Mouse (Mus musculus) spleen, postnatal 14 days (tissue): ENCODE measurements around the gene Actn1.
A peak's percentile ranks its signal among the peaks of the same experiment; 100 is the strongest.

Source experiments
- DNase-seq, 2 experiments: peaks; one replicate each; pipeline ENCODE4 v3.0.0; 2021 to 2022; ENCODE audit warnings: low spot score in 2 of 2

Actn1 gene

DNA sequence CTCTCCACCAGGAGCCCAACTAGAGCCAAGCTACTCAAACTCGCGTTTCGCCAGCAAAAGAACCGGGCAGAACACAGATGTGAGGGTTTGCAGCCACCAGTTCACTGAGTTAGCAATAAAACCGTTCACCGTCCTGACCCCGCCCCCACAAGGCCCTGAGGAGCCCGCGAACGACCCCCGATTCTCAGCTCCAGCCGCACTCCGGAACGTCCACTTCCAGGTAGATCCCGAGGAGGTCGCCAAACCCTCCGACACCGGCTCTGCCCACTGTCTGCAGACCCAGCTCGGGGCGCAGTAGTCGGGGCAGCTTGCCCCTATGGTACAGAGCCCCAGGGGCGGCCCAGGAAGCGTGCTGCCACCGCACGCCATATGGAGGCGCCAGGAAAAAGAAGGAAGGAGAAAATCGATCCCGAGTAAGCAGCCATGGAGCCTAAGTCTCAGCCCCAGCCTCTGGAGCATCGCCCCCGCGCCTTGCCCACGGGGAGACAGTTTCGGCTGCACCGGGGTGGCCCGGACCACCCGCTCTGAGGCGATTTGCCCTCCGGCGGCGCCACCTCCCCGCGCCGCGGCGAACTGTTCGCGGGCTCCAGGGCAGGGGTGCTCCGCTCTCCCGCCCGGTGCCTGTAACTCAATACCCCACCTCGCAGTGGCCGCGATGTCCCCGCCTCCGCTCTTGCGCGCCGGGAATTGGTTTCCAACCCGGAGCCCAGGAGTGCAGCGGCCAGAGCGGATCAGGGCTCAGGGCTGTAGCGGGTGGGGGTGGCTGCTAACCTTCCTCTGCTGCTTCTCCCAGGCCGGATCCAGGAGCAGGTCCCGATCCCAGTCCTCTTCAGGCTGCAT, 735 bp downstream of the Actn1 start:
- DNase-seq = peak; percentile 11 to 14

DNA sequence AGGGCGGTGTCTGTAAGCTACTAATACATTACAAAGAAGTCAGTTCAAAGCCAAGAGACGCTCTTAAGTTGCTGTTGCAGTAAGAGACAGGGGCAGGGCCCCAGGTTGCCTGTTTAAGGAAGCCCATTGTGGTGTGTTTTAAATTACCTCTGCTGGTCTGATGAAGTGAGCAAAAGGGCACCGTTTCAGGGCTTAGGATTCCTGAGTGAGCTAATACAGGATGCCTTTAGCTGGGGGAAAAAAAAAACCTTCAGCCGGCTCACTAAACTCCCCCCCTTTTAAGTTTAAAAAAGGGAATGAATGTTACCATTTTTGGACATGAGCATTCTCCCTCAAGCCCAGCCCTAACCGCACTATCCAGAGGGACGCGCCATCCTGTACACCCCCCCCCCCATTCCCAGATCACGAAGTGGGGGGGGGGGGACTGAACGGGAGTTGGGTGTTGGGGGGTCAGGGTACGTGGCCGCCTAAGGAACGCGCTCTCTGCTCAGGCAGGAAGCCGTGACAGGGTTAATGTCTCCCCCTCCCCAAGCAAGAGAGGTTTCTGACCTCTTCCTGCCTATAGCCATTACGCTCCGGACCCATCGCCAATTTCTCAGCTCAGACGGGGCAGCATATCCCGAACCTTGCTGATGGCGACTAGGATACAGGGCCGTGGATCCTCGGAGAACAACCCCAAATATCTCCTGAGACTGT, 1.5 kb downstream of the Actn1 start:
- no peak for DNase-seq

- no peak for DNase-seq
Measured at GRCm38 (mm10) chr12:80251978-80252377, 8.2 kb downstream of the Actn1 start.

DNA sequence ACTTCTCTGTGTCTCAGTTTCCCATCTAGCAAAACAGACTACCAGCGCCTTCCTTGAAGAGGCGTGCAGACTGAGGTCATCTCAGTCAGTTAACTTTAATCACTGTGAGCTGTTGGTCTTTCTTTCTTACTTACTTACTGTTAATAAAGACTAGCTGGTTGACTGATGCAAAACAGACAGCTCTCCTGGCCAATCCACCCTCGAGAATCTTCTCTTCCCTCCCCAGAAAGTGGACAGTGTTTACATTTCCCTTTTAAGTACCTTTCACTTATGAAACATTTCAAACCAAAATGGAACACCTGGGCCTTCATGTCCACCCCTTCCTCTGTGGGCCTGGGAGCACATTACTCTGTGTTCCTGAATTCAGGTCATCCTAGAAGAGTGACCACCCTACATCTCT, 8.6 kb downstream of the Actn1 start:
- no peak for DNase-seq

DNA sequence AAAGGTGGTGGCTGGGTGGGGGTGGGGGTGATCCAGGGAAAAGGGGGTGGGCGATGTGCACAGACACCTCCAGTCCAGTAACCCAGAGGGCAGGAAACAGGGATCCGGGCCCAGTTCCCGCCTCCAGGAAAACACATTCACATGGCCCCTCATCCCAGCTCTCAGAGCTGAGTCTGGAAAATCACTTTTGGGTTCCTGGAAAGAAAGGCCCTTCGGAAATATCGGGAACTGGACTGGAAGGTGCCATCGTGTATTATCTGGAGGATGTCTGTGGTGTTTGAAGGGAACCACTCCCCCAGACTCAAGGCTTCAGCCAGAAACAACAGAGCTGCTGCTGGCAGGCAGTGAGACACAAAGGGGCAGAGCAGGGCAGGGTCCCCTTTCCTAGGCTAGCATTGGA, 10.6 kb downstream of the Actn1 start:
- DNase-seq = no peak

DNA sequence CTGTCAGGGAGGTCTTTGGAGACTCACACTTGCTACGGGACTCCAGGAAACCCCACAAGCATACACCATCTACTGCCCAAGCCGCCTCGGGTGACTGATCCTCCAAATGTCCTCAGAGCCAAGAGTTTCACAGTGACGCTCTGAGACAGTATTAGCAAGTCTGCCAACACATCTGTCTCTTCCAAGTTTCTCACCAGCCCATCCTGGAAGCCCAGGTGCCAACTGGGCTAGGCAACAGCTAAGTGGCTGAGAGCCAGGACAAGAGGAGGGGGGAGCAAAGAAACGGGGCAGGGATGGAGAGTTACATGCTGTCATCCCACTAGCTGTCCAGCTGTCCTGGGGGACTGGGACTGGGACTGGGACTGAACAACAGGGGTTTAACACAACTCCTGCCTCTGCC, 13.1 kb downstream of the Actn1 start:
- DNase-seq = no peak

DNA sequence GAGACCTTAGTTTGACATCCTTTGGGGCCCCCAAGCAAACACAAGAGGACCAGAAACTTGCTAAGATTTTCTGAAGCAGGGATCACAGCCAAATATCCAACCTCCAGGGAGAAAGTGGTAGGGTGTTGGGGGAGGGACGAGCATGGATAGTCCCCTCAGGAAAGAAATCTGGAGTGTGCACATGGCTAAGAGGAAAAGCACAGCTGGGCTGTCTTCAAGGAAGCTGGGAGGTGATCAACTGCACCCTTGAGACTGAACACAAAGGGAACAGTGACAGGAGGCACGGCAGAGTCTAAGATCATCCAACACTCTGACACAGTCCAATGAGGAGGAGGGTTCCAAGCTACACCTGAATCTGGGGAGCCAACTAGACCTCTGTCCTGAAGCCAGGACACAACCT, 13.7 kb downstream of the Actn1 start:
- DNase-seq = no peak

DNA sequence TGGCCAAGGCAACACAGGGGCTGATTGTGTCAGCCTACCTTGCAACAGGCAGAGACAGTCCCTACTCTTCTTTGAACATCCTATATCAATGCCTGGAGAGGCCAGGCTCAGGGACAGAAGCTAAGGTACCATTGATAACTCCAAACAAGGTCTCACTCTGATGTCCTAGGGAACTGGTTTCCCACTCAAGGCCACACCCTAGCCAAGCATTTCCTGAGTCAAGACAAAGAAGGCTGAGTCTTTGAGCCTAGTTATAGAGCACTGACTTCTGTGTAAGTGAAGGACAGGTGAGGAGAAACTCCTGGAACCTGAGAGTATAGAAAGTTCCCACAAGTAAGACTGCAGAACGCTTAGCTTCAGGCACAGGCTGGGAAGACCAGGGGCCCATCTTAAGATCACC, 15.4 kb downstream of the Actn1 start:
- DNase-seq = no peak

- DNase-seq = no peak
Measured at GRCm38 (mm10) chr12:80244127-80244526, 16.0 kb downstream of the Actn1 start.

- DNase-seq = no peak
Measured at GRCm38 (mm10) chr12:80243335-80243734, 16.8 kb downstream of the Actn1 start.

- no peak for DNase-seq
Measured at GRCm38 (mm10) chr12:80239445-80239844, 20.7 kb downstream of the Actn1 start.

DNA sequence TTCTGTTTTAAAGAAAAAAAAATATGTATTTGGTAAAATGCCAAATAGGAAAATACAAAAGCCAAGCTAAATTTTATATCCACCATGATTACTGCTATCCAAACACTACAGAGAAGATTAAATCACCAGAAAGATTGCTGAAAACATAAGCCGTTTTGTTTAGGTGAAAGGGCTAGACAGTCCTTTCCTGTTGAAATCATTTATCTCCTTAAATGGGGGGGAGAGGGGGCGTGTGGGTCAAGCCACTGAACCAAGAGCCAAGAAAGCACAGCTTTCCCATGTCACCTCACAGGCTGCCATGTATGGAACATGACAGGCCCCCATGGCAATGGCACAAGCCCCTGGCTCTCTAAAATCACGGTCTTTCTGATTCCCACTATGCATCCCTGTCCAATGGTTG, 21.6 kb downstream of the Actn1 start:
- no peak for DNase-seq

GRCm38 (mm10) chr12:80235295-80235694, 24.9 kb downstream of the Actn1 start:
- no peak for DNase-seq

- no peak for DNase-seq
Measured at GRCm38 (mm10) chr12:80234226-80234625, 25.9 kb downstream of the Actn1 start.

- DNase-seq = no peak
Measured at GRCm38 (mm10) chr12:80232840-80233218, 27.3 kb downstream of the Actn1 start.

- no peak for DNase-seq
Measured at GRCm38 (mm10) chr12:80232076-80232839, 27.9 kb downstream of the Actn1 start.

DNA sequence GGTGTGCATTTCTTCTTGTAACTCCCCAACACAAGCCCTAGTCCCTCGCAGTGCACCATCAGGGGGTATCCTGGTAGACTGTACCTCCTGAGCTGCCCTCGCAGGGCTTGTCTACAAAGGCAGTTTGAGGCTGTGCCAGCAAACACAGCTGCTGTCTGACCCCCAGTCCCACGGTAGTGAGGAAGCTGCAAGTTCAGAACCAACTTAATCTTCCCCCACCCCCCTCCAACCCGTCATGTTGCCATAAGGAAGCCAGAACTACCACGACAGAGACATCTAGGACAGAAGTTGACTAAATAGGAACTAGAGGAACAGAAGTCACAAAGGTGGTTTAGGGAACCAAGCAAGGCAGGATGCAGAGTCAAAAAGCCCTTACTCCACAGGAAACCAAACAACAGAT, 28.9 kb downstream of the Actn1 start:
- DNase-seq = no peak

DNA sequence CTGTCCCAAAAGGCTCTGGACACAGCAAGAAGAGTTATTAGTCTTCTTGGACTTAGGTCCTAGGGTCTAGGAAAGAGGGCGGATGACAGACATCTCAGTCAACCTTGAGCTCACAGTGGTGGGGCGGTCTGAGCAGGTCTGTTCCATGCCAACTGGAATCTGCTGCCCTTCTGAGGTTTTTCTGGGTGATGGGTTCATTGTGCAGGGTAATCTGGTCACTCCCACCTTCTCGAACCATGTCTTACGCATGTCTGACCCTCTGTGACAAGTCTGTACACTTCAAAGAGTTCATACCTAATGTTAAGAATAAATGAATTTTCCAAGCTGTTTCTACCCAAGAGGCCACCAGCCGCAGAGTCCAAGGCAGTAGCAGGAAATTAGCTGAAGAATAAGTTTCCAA, 29.3 kb downstream of the Actn1 start:
- no peak for DNase-seq

GRCm38 (mm10) chr12:80230111-80230700, 30.0 kb downstream of the Actn1 start:
- DNase-seq = no peak

DNA sequence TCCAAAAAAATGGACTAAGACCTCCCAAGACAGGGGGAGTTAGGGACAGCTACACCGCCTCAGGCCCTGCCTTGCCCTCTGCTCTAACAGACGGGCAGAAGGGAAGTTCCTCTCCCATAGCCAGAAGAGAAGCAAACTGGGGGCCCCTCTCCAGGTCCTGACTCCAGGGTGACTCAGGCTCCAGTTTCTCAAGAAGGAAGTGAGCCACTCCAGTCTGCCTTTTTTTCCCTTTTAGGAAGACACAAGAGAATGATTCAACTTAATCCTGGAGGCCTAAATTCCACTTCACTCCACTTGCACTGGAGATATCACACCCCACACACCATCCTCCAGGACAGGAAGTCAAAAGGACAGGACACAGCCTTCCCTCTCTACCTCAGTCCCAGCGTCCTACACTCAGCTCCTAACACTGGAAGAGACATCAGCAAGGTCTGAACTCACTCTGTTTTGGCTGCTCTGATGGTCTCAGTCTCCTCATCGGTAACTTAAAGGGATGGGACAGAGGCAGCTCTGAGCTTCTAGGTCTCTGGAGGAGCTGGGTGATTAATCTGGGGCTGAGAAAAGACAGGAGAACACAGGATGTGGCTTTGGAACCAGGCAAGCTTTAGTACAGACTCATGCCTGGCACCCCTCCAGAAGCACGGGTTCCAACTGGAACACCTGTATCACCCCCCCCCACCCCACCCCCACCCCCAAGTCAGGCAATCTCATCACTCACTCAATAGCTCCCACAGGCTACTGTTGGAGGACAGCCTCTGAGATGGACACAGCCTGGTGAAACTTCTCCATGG, 31.0 kb downstream of the Actn1 start:
- no peak for DNase-seq

- no peak for DNase-seq
Measured at GRCm38 (mm10) chr12:80228356-80228755, 31.8 kb downstream of the Actn1 start.
